Mouse (Mus musculus) neural tube, embryonic 14.5 days (tissue): Measurements from ENCODE around the gene Slc35f3. TPM values are rescaled to one million over a fixed set of nuclear protein-coding genes. Genes with fewer than 3 reads are reported as not detected.

Experiments used
- ATAC-seq: fragments of 200-750 bp; cut with Nextera tagmentation; 2 replicates; pipeline ENCODE4 v1.8.0; 2017; ENCODE audit warnings: low read depth, mild to moderate bottlenecking, moderate TSS enrichment, moderate library complexity
- H3K27ac ChIP-seq: fragments of 300-500 bp; sonication (generic); 2 replicates; pipeline ENCODE4 v1.5.1; 2014; ENCODE audit warnings: low read depth, mild to moderate bottlenecking, control low read depth, low read length, moderate library complexity, mixed read lengths
- H3K27me3 ChIP-seq: fragments of 300-500 bp; sonication (generic); 2 replicates; pipeline ENCODE4 v1.6.1; 2014; ENCODE audit warnings: low read length; ENCODE audit not compliant: control insufficient read depth, insufficient read depth
- H3K36me3 ChIP-seq: fragments of 300-500 bp; sonication (generic); 2 replicates; pipeline ENCODE4 v1.6.1; 2014; ENCODE audit warnings: low read length, mixed read lengths; ENCODE audit not compliant: control insufficient read depth, insufficient read depth
- H3K4me1 ChIP-seq: fragments of 300-500 bp; sonication (generic); 2 replicates; pipeline ENCODE4 v1.6.1; 2014; ENCODE audit warnings: low read length; ENCODE audit not compliant: control insufficient read depth, insufficient read depth
- H3K4me2 ChIP-seq: fragments of 300-500 bp; sonication (generic); 2 replicates; pipeline ENCODE4 v1.6.1; 2014; ENCODE audit warnings: mild to moderate bottlenecking, low read depth, low read length, control low read depth
- H3K4me3 ChIP-seq: fragments of 300-500 bp; sonication (generic); 2 replicates; pipeline ENCODE4 v1.5.1; 2014; ENCODE audit warnings: low read depth, low read length, control low read depth, mixed read lengths
- H3K9ac ChIP-seq: fragments of 300-500 bp; sonication (generic); replicated peaks from 2 replicates; pipeline ENCODE4 v1.6.1; 2014; ENCODE audit warnings: low read depth, mild to moderate bottlenecking, control low read depth, low read length, mixed read lengths
- H3K9me3 ChIP-seq: fragments of 300-500 bp; sonication (generic); 2 replicates; pipeline ENCODE4 v1.6.1; 2016; ENCODE audit warnings: low read length; ENCODE audit not compliant: control insufficient read depth
- WGBS: fragments of 180-500 bp; shearing (Covaris S2); extraction: QIAGEN DNeasy Blood & Tissue Kit; methylation state at CpG from one replicate; pipeline ENCODE4 v1.1.7; 2014; 5-methylcytosine and 5-hydroxymethylcytosine counted together
- polyA plus RNA-seq: library from polyadenylated mRNA; unstranded; fragments of >200 nt; fragmentation: Nextera tagmentation; extraction: Ambion mirVana; gene quantifications from 2 replicates; pipeline ENCODE4 v1.2.1, GENCODE M21; 2014

Slc35f3 gene
- polyA plus RNA-seq, 1 experiment from 2014 or later = 4.3 TPM

DNA sequence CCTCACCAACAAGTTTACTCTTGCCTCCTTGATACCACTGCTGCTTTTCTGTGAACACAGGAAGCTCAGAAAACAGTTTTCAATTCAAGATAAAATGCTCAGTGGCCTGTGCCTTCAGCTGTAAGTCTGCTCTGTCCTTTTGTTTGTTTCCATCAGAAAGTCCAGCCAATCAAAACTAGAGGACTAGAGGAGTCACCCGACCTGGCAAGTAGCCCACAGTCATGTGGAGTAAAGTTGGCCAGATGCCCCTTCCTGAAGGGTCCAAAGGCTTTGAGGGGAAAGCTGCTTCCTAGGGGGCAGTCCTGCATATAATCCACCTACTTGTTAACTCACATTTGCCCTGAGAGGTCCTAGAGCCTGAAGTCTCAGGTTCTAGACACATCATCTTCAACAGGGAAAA is 10.7 kb downstream of the Slc35f3 start:
- no peak for ATAC-seq
- Histone ChIP-seq H3K9me3 (no peaks in the 10 kb centered on the region), H3K27me3 (no peaks in the 10 kb centered on the region), H3K4me2 (no peak overlapping the region), H3K4me1 (no peaks in the 10 kb centered on the region; the same call in 1 of the 2 replicates), H3K27ac (no peak overlapping the region), H3K4me3 (no peak overlapping the region), H3K36me3 (no peaks in the 10 kb centered on the region), H3K9ac (no peak overlapping the region)
- 29% methylated on average over 1 of the region's 1 CpGs for WGBS

DNA sequence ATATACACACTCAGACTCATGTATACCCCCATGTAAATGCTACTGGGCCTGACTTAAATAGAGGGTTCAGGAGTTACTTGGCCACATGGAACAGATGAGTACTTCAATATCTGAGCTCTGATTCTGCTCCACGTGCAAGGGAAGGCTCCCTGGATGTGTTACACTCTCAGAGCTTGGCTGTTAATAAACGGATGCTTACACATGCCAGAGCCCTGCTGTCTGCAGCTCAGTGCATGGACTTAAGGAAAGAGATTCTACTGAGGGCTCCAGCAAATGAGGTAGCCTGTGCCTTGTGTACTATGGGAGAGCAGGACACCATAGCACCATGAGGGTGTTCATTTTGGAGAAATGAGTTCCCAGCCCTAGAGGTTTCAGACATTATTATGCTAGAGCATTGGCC is 26.6 kb downstream of the Slc35f3 start:
- H3K27ac ChIP-seq = no peak overlapping the region
- no peak overlapping the region for H3K4me2 ChIP-seq
- no peak overlapping the region for H3K9ac ChIP-seq
- no peaks in the 10 kb centered on the region for H3K27me3 ChIP-seq
- H3K9me3 ChIP-seq = no peaks in the 10 kb centered on the region
- no peaks in the 10 kb centered on the region for H3K36me3 ChIP-seq
- 64% methylated on average over 2 of the region's 2 CpGs for WGBS
- ATAC-seq = no peak
- H3K4me1 ChIP-seq = no peaks in the 10 kb centered on the region
- H3K4me3 ChIP-seq = no peak overlapping the region

DNA sequence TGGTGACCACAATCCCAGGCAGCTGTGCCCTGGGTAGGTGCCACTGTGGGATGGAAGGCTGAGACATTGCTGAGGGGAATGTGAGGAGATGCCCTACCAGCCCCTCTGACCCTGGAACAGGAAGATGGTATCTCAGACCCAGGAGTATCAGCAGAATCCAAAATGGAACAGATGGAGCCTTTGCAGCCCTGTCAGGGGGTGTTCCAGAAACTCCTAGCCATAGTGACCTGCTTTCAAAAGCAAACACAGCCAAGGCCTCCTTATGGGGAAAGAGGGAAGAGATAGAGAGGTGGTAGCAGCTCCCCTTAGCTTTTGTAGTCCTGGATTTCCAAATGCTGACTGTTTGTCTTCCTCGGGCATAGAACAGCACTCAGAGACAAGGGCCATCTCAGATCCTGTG is 27.8 kb downstream of the Slc35f3 start:
- 82% methylated on average over 1 of the region's 1 CpGs for WGBS
- no peaks in the 10 kb centered on the region for H3K4me1 ChIP-seq

DNA sequence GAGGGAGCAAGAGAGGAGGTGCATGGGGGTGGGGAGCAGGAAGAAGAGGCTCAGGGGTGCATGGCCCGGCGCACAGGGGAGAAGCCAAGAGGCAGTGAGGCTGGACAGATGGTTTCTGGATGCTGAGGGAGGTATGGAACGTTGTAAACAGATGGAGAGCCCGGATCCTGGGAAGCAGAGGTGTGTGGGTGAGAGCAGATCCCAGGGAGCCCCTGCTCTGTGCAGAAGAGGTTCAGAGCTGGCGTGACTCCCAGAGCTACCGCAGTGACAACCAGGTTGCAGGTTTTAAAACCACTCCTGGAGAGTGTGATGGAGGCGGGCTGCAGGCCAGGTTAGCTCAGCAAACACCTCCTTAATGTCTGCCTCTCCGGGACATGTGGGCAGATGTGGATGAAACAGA is 28.4 kb downstream of the Slc35f3 start:
- H3K4me3 ChIP-seq = no peak overlapping the region
- 79% methylated on average over 8 of the region's 8 CpGs for WGBS
- no peak overlapping the region for H3K9ac ChIP-seq

More for the DNA sequence above, 27.8 kb downstream of the Slc35f3 start:
- H3K36me3 ChIP-seq = no peaks in the 10 kb centered on the region
- no peak overlapping the region for H3K4me3 ChIP-seq
- H3K9ac ChIP-seq = no peak overlapping the region
- H3K27me3 ChIP-seq = no peaks in the 10 kb centered on the region
- ATAC-seq = no peak
- no peaks in the 10 kb centered on the region for H3K9me3 ChIP-seq
- no peak overlapping the region for H3K4me2 ChIP-seq
- no peak overlapping the region for H3K27ac ChIP-seq

DNA sequence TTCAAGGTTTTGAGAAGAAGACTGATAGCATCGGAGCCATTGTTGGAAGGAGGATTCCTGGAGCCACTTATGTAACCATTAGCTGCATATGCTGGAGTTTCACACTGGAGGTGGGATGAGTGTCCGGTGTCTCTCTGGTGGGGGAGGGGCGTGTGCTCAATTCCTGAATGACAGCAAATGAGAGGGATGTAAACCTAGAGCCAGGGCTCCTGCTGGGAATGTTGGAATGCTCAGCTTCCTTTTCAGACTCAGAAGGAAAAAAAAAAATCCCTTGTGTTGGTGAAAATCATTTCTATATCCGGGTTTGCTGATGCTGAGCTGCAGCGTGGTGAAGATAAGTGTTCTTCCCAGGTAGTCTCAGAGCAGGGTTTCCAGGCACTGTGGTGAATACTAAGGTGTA is 29.4 kb downstream of the Slc35f3 start:
- Histone ChIP-seq H3K4me2 (no peak overlapping the region), H3K9me3 (no peaks in the 10 kb centered on the region), H3K9ac (no peak overlapping the region), H3K36me3 (no peaks in the 10 kb centered on the region), H3K27ac (no peak overlapping the region), H3K27me3 (no peaks in the 10 kb centered on the region), H3K4me3 (no peak overlapping the region), H3K4me1 (no peaks in the 10 kb centered on the region)
- no peak for ATAC-seq
- WGBS = 75% methylated on average over 5 of the region's 5 CpGs

More for the DNA sequence above, 28.4 kb downstream of the Slc35f3 start:
- H3K4me1 ChIP-seq = no peaks in the 10 kb centered on the region
- no peaks in the 10 kb centered on the region for H3K27me3 ChIP-seq
- no peak overlapping the region for H3K4me2 ChIP-seq
- no peak for ATAC-seq
- H3K27ac ChIP-seq = no peak overlapping the region
- H3K9me3 ChIP-seq = no peaks in the 10 kb centered on the region
- no peaks in the 10 kb centered on the region for H3K36me3 ChIP-seq

DNA sequence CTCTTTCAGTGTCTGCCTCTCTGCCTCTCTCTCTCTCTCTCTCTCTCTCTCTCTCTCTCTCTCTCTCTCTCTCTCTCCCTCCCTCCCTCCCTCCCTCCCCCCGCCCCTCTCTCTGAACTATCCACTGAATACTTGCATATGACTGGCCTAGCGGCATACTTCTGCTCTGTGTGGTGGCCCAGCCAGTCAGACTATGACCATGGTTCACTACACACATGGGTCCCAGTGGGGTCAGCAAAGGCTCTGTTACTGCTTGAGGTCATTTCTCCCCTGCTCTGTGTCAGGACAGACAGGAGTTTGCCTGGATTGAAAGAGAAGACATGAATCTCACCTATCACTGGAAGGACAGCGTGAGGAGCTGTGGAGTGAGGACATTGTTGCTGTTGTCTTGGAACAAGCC is 40.5 kb downstream of the Slc35f3 start:
- Histone ChIP-seq H3K4me2 (no peak overlapping the region), H3K9ac (no peak overlapping the region), H3K4me1 (no peaks in the 10 kb centered on the region), H3K9me3 (no peaks in the 10 kb centered on the region), H3K27ac (no peak overlapping the region), H3K36me3 (no peaks in the 10 kb centered on the region), H3K27me3 (no peaks in the 10 kb centered on the region), H3K4me3 (no peak overlapping the region)
- ATAC-seq = no peak
- 77% methylated on average over 2 of the region's 3 CpGs for WGBS

DNA sequence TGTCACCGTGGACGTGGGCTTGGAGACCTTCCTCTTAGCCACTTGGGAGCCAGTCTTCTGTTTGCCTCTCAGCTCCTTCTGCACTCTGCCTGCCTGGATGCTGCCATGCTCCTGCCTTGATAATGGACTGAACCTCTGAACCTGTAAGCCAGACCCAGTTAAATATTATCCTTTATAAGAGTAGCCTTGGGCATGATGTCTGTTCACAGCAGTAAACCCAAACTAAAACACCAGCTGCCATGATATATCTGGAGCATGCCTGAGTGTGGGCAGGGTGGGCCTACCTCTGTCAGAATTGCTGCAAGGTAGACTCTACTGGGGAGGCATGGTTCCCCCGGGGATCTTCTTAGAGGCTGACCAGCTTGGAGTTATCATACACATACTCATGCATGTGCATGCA is 41.0 kb downstream of the Slc35f3 start:
- H3K27me3 ChIP-seq = no peaks in the 10 kb centered on the region
- no peaks in the 10 kb centered on the region for H3K36me3 ChIP-seq
- H3K27ac ChIP-seq = no peak overlapping the region
- ATAC-seq = no peak
- no peaks in the 10 kb centered on the region for H3K4me1 ChIP-seq
- H3K4me3 ChIP-seq = no peak overlapping the region
- H3K9ac ChIP-seq = no peak overlapping the region
- no peak overlapping the region for H3K4me2 ChIP-seq
- WGBS = 87% methylated on average over 3 of the region's 3 CpGs
- no peaks in the 10 kb centered on the region for H3K9me3 ChIP-seq

DNA sequence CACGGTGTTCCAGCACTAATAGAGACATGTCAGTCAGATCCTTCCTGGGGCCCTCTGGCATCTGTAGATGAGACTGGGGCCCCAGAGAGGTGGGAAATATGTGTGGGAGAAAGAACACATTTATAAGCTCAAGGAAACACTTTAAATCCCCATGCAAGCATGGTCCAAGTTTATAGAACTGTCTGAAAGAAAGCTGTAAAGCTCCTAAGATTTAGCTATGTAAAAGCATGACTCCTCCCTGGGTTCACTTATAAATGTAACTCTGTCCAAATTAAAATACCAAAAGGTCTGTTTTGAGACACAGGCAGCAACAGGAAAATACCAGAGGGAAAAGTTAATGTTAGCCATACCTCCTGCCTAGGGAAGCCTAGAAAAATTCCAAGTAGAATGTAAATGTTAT is 42.8 kb downstream of the Slc35f3 start:
- H3K9ac ChIP-seq = no peak overlapping the region
- no peaks in the 10 kb centered on the region for H3K27me3 ChIP-seq
- no peak overlapping the region for H3K27ac ChIP-seq
- no peak for ATAC-seq
- no peaks in the 10 kb centered on the region for H3K4me1 ChIP-seq
- H3K4me2 ChIP-seq = no peak overlapping the region
- 62% methylated on average over 1 of the region's 1 CpGs for WGBS
- H3K9me3 ChIP-seq = no peaks in the 10 kb centered on the region
- H3K4me3 ChIP-seq = no peak overlapping the region
- no peaks in the 10 kb centered on the region for H3K36me3 ChIP-seq

DNA sequence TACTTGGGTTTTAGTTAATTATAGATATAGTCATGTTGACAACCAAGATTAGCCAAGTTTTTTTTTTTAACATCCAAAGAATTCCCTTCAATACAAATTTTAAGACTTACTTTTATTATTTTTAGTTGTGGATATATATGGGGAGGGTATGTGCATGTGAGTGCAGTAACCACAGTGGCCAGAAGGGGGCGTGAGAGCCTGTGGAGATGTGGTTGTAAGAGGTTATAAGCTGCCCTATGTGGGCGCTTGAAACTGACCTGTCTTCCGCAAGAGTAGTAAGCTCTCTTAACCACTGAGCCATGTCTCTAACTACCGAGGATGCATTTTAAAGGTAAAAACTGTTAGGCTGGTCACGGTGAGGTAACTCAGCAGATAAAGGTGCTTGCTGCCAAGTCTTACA is 45.1 kb downstream of the Slc35f3 start:
- 83% methylated on average over 5 of the region's 5 CpGs for WGBS
- Histone ChIP-seq H3K9ac (no peak overlapping the region), H3K27me3 (no peaks in the 10 kb centered on the region), H3K27ac (no peak overlapping the region), H3K4me1 (no peaks in the 10 kb centered on the region), H3K9me3 (no peaks in the 10 kb centered on the region), H3K4me2 (no peak overlapping the region), H3K4me3 (no peak overlapping the region), H3K36me3 (no peaks in the 10 kb centered on the region)
- no peak for ATAC-seq

DNA sequence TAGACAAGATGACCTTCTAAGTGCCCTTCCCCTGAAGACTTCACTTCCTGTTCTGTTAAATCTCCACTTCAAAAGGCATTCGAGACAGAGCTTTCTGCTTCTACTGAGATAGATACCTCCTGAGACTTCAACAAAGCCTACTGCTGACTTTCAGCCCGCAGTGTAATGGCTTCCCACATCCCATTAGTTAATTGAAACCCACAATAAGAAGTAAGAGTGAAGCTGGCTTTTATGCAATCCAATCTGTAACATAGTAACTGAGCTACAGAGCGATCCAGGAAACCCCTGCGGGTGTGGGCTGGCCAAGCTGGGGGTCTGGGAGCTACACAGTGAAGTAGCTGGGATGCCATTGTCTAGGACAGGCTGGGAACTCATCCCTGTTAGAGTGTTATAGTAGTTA is 46.7 kb downstream of the Slc35f3 start:
- Histone ChIP-seq H3K27me3 (no peaks in the 10 kb centered on the region), H3K27ac (no peak overlapping the region), H3K36me3 (no peaks in the 10 kb centered on the region), H3K4me2 (no peak overlapping the region), H3K4me1 (no peaks in the 10 kb centered on the region), H3K9me3 (no peaks in the 10 kb centered on the region), H3K9ac (no peak overlapping the region), H3K4me3 (no peak overlapping the region)
- ATAC-seq = no peak
- 75% methylated on average over 4 of the region's 4 CpGs for WGBS
